Mouse (Mus musculus): Measurements from ENCODE around the gene Olfr92. TPM values are rescaled to one million over a fixed set of nuclear protein-coding genes. Genes with fewer than 3 reads are reported as not detected.
"Not testable (repeated sequence)": the region's sequence is repeated elsewhere in the genome, so short reads cannot be mapped to it uniquely, and the experiment has no call there.

The Olfr92 gene
- polyA plus RNA-seq (2015; fragmentation: Nextera tagmentation; extraction: Ambion mirVana) = not detected in 2 replicates

DNA sequence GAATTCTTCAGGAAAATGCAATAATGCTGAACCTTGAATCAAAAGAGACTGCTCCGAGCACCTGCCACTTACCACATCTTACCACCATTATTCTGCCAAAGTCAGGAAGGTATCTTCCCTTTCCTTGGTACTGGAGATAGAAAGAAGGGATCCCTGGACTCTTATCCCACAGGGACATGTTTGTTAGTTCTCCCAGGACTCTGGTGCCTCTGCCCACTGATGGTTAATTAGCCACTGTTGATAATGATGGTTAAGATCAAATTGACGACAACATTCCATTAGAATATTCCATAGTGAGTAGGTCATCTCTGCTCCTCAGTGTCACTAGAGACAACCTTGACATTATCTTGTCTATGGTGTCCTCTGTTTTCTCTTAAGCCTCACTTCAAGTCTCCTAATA is at the start of gene Olfr92:
Olfr92 (minus strand) TSS at position 101 of the 400 bp plus-strand sequence.
- no peaks in the 10 kb centered on the region for H3K4me1 ChIP-seq (replicated peaks)
- 94% methylated on average over 2 of the region's 2 CpGs for WGBS
- no peak within 1 kb of the TSS for H3K4me3 ChIP-seq
- no peaks in the 10 kb centered on the region for H3K9me3 ChIP-seq
- H3K27ac ChIP-seq (replicated peaks) = no peak within 1 kb of the TSS
- H3K9ac ChIP-seq = no peak within 1 kb of the TSS
- H3K36me3 ChIP-seq = no peaks in the 10 kb centered on the region
- no peak for ATAC-seq (ENCODE audit: low read depth)
- no peaks in the 10 kb centered on the region for H3K27me3 ChIP-seq
- H3K4me2 ChIP-seq = no peak within 1 kb of the TSS

DNA sequence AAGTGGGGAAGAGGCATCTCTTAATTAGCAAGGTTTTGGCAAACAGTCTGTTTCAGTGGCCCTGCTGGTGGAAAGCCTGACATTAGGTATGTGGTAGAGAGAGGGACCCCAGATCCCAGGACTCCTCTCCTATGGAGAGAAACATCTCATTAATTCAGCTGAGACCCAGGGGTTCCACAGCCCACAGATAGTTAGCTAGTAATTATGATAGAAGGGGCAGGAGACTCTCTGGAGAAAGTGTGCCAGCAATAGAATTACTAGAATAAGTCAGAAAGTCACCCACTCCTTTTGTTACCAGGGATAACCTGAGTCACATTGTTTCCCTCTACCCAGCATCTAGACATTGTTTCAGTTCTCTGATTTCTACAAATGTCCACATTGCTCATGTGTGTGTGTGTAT is 41.5 kb upstream of the Olfr92 start, which contains the start of gene Olfr93:
Olfr93 (minus strand) TSS at position 101 of the 400 bp plus-strand sequence.
- no peak within 1 kb of the TSS for H3K9ac ChIP-seq
- H3K4me1 ChIP-seq (replicated peaks) = no peaks in the 10 kb centered on the region
- H3K27ac ChIP-seq (replicated peaks) = no peak within 1 kb of the TSS
- no peak within 1 kb of the TSS for H3K4me3 ChIP-seq
- no peaks in the 10 kb centered on the region for H3K9me3 ChIP-seq
- H3K36me3 ChIP-seq = no peaks in the 10 kb centered on the region
- ATAC-seq (ENCODE audit: low read depth) = no peak
- no peaks in the 10 kb centered on the region for H3K27me3 ChIP-seq
- H3K4me2 ChIP-seq = no peak within 1 kb of the TSS

DNA sequence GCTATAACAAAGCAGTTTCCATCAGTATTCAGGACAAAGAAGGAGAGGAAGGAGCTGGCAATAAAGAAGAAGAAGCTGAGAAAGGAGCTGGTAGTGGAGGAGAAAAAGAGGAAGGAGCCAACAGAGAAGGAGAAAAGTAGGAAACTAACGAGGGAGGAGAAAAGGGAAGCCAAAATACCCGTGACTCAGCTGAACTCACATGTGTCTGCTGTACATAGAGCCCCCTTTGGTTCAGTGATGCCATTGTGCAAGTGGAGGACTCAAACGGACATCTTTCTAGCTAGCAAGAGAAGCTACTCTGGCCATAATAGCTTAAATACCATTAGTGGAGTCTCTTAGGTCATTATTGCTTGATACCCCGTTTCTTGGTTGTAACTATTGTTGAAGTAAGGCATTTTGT is 11.5 kb upstream of the Olfr92 start:
- not testable (repeated sequence) for H3K36me3 ChIP-seq; H3K4me2 ChIP-seq; H3K4me1 ChIP-seq (replicated peaks); H3K4me3 ChIP-seq; H3K27ac ChIP-seq (replicated peaks); H3K9me3 ChIP-seq; H3K27me3 ChIP-seq; ATAC-seq (ENCODE audit: low read depth); H3K9ac ChIP-seq
- WGBS = 79% methylated on average over 4 of the region's 4 CpGs

DNA sequence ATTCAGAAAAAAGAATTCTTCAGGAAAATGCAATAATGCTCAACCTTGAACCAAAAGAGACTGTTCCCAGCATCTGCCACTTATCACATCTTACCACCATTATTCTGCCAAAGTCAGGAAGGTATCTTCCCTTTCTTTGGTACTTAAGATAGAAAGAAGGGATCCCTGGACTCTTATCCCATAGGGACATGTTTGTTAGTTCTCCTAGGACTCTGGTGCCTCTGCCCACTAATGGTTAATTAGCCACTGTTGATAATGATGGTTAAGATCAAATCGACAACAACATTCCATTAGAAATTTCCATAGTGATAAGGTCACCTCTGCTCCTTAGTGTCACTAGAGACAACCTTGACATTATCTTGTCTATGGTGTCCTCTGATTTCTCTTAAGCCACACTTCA is 21.7 kb downstream of the Olfr92 start, which contains the start of gene Olfr91:
Olfr91 (minus strand) TSS at position 101 of the 400 bp plus-strand sequence.
- Histone ChIP-seq H3K4me3 (no peak within 1 kb of the TSS), H3K27me3 (no peaks in the 10 kb centered on the region), H3K4me1 (replicated peaks) (no peaks in the 10 kb centered on the region), H3K9ac (no peak within 1 kb of the TSS), H3K27ac (replicated peaks) (no peak within 1 kb of the TSS), H3K36me3 (no peaks in the 10 kb centered on the region), H3K9me3 (no peaks in the 10 kb centered on the region), H3K4me2 (no peak within 1 kb of the TSS)
- no peak for ATAC-seq (ENCODE audit: low read depth)
- WGBS = 97% methylated on average over 1 of the region's 1 CpGs

DNA sequence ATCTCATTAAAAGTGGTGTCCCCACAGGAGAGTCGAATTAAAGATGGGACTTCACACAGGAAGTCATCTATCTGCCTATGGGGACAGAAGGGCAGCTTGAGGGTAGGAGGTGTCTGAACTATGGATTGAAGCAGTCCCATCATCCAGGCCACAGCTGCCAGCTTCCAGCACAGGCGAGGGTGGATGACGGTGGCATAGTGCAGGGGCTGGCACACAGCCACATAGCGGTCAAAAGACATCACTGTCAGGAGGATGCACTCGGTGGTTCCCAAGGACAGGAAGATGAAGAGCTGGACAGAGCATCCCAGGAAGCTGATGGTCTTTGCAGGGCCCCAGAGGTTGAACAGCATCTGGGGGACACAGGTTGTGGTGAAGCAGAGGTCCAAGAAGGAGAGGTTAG is 26.6 kb downstream of the Olfr92 start:
- no peaks in the 10 kb centered on the region for H3K9me3 ChIP-seq

DNA sequence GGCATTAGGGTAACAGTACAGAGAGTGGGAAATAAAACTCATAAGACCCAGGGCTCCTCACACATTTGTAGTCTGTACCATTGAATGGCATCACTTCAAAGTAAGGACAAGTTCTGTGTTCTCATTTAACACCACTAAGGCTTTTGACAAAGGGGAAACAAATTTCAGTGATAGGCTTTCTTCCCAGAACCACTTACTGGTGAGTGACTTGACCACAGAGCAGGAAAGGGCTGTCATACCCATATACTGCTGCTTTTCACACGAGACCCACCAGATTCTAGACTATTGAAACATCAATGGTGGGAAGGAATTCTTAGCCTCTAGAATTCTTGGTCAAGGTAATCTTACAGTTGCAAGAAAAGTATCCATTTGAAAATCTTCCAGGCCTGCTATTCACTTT is 27.7 kb downstream of the Olfr92 start:
- Histone ChIP-seq H3K9ac (no peak overlapping the region), H3K27ac (replicated peaks) (no peak overlapping the region), H3K4me1 (replicated peaks) (no peaks in the 10 kb centered on the region), H3K27me3 (no peaks in the 10 kb centered on the region), H3K4me3 (no peak overlapping the region), H3K9me3 (no peaks in the 10 kb centered on the region), H3K36me3 (no peaks in the 10 kb centered on the region), H3K4me2 (no peak overlapping the region)
- WGBS = 84% methylated on average over 1 of the region's 1 CpGs
- no peak for ATAC-seq (ENCODE audit: low read depth)

More for the DNA sequence above, 26.6 kb downstream of the Olfr92 start:
- H3K4me1 ChIP-seq (replicated peaks) = no peaks in the 10 kb centered on the region
- no peak overlapping the region for H3K27ac ChIP-seq (replicated peaks)
- H3K4me3 ChIP-seq = no peak overlapping the region
- no peak overlapping the region for H3K4me2 ChIP-seq
- no peak for ATAC-seq (ENCODE audit: low read depth)
- no peaks in the 10 kb centered on the region for H3K27me3 ChIP-seq
- no peak overlapping the region for H3K9ac ChIP-seq
- no peaks in the 10 kb centered on the region for H3K36me3 ChIP-seq
- WGBS = 85% methylated on average over 5 of the region's 5 CpGs

DNA sequence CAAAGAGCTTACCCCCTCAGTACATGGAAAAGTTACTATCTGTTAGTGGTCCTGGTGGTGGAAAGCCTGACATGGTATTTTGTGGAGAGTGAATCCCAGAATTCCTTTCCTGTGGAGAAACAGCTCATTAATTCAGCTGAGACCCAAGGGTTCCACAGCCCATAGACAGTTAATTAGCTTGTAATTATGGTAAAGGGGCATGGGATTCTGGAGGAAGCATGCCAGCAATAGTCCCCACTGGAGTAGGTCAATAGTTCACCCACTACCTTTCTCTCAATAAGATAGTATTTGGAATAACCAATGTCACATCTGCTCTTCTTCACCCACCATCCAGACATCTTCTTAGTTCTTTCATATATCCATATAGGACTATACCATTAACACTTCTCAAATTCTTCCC is 31.5 kb downstream of the Olfr92 start, which contains the start of gene Olfr90:
Olfr90 (minus strand) TSS at position 101 of the 400 bp plus-strand sequence.
- no peak for ATAC-seq (ENCODE audit: low read depth)
- Histone ChIP-seq H3K4me1 (replicated peaks) (no peaks in the 10 kb centered on the region), H3K4me3 (no peak within 1 kb of the TSS), H3K9me3 (no peaks in the 10 kb centered on the region), H3K4me2 (no peak within 1 kb of the TSS), H3K27ac (replicated peaks) (no peak within 1 kb of the TSS), H3K36me3 (no peaks in the 10 kb centered on the region), H3K27me3 (no peaks in the 10 kb centered on the region), H3K9ac (no peak within 1 kb of the TSS)

DNA sequence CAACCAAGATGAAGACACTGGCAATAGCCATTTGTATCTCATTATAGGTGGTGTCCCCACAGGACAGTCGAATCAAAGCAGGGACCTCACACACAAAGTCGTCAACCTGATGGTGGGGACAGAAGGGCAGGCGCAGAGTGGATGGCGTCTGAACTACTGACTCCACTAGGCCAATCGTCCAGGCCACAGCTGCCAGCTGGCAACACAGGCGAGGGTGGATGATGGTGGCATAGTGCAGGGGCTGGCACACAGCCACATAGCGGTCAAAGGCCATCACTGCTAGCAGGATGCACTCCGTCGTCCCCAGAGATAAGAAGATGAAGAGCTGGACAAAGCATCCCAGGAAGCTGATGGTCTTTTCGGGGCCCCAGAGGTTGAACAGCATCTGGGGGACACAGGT is 34.3 kb downstream of the Olfr92 start:
- H3K9ac ChIP-seq = no peak overlapping the region
- no peak overlapping the region for H3K4me3 ChIP-seq
- no peak for ATAC-seq (ENCODE audit: low read depth)
- no peaks in the 10 kb centered on the region for H3K36me3 ChIP-seq
- no peaks in the 10 kb centered on the region for H3K4me1 ChIP-seq (replicated peaks)
- no peak overlapping the region for H3K4me2 ChIP-seq
- WGBS = 82% methylated on average over 10 of the region's 10 CpGs
- H3K9me3 ChIP-seq = no peaks in the 10 kb centered on the region
- H3K27ac ChIP-seq (replicated peaks) = no peak overlapping the region
- no peaks in the 10 kb centered on the region for H3K27me3 ChIP-seq

DNA sequence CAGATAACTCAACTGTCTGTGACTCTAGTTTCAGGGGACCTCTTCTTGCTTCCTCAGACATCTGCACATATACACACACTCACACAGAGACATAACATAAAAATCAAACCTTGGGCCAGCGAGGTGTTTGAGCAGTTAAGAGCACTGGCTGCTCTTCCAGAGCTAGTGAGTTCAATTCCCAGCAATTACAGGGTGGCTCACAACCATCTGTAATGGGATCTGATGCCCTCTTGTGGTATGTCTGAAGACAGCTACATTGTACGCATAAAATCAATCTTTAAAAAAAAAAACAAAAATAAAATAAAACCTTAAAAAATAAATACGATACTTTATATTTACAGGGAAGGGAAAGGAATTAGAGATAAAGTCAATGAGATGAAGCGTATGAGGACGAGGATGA is 35.3 kb downstream of the Olfr92 start:
- no peak overlapping the region for H3K4me2 ChIP-seq
- peaks cover 6% of the 10 kb centered on the region for H3K4me1 ChIP-seq (replicated peaks)
- H3K27ac ChIP-seq (replicated peaks) = no peak overlapping the region
- no peaks in the 10 kb centered on the region for H3K9me3 ChIP-seq
- no peak overlapping the region for H3K4me3 ChIP-seq
- H3K36me3 ChIP-seq = no peaks in the 10 kb centered on the region
- H3K9ac ChIP-seq = no peak overlapping the region
- WGBS = 69% methylated on average over 5 of the region's 5 CpGs
- no peak for ATAC-seq (ENCODE audit: low read depth)
- H3K27me3 ChIP-seq = no peaks in the 10 kb centered on the region

DNA sequence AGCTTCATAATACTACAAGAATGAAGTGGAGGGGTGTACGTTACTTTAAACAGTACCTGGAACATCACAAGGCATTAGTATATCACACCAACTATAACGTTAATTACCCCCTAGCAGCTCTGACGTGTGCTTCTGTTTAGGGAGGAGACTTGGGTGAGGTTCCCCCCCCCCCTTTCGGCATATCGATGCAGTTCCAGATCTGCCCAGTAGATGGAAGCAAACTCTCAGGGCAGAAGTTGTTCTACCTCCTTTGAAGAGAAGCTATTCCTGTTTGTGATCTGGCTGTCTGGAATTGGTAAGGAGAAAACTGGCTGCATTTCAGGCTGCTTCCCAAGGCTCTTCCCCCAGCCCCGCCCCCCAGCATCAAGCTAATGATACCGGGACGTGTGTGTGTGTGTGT is 36.6 kb downstream of the Olfr92 start:
- H3K27ac ChIP-seq (replicated peaks) = no peak overlapping the region
- no peaks in the 10 kb centered on the region for H3K27me3 ChIP-seq
- peaks cover 17% of the 10 kb centered on the region for H3K4me1 ChIP-seq (replicated peaks)
- H3K36me3 ChIP-seq = no peaks in the 10 kb centered on the region
- H3K9me3 ChIP-seq = no peaks in the 10 kb centered on the region
- H3K4me2 ChIP-seq = no peak overlapping the region
- 5% methylated on average over 8 of the region's 8 CpGs for WGBS
- no peak overlapping the region for H3K9ac ChIP-seq
- no peak overlapping the region for H3K4me3 ChIP-seq
- peak; percentile 48 for ATAC-seq (ENCODE audit: low read depth)

DNA sequence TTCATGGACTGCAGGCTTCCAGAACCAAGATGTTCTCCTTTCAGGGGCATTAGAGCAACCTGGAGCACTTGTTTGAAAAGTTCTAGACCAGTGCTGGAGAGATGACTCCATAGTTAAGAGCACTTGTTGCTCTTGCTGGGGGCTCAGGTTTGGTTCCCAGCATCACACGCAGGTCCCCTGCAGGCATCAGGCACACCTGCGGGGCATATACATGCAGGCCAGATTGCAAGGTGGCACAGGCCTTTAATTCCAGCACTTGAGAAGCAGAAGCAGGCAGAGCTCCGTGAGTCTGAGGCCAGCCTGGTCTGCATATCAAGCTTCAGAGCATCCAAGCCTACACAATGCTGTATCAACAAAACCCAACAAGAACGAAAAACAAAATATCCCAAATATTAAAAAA is 38.2 kb downstream of the Olfr92 start:
- Histone ChIP-seq H3K9ac (no peak overlapping the region), H3K4me2 (no peak overlapping the region), H3K9me3 (no peaks in the 10 kb centered on the region), H3K36me3 (peaks cover 4% of the 10 kb centered on the region; the same call in 1 of the 2 replicates), H3K4me3 (no peak overlapping the region), H3K27ac (replicated peaks) (no peak overlapping the region), H3K27me3 (no peaks in the 10 kb centered on the region), H3K4me1 (replicated peaks) (peaks cover 17% of the 10 kb centered on the region)
- 91% methylated on average over 4 of the region's 4 CpGs for WGBS
- no peak for ATAC-seq (ENCODE audit: low read depth)

DNA sequence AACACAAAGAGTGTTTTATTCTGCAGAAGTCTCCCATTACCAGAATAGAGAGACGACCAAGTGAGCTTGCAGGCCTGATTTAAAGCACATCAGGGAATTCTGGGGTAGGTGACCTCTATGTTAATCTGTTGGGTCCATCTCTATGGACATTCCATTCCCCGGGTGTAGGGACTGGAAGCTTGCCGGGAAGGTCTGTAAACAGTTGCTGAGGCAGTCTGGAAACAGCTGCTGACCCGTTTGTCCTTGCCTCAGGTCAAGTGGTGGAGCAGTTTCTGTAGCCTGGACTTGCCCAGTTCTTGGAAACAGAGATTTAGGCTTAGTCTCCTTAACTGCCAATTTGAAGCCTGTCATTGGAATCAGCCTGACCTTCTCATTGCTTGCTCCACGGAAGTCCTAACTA is 39.8 kb downstream of the Olfr92 start:
- no peak overlapping the region for H3K4me2 ChIP-seq

DNA sequence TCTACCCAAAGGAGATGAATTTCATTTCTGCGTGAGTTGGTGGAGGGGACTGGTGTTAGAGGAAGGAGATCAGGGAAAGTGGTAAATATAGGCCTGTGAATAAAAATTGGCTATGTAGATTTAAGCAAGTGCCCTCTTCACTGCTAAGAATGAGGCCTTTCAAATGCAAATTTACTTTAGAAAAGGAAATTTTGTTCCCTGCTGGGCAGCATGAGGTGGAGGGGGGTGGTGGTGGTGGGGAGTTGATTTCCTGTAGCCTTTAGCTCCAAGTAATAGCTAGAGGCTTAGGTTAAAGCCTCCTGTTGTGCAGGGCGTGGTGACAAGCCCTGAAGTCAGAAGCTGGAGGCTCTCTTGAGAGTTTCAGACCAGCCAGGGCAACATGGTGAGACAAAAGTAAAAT is 40.9 kb downstream of the Olfr92 start:
- Histone ChIP-seq H3K4me3 (no peak overlapping the region), H3K9ac (no peak overlapping the region), H3K36me3 (peaks cover 31% of the 10 kb centered on the region), H3K27ac (replicated peaks) (no peak overlapping the region), H3K4me2 (peak overlapping the region; percentile 6; the same call in 1 of the 2 replicates), H3K27me3 (no peaks in the 10 kb centered on the region), H3K9me3 (no peaks in the 10 kb centered on the region), H3K4me1 (replicated peaks) (peaks cover 17% of the 10 kb centered on the region)
- 7% methylated on average over 2 of the region's 2 CpGs for WGBS
- ATAC-seq (ENCODE audit: low read depth) = peak; percentile 10; the same call in 1 of the 2 replicates

More for the DNA sequence above, 39.8 kb downstream of the Olfr92 start:
- Histone ChIP-seq H3K36me3 (peaks cover 20% of the 10 kb centered on the region), H3K9me3 (no peaks in the 10 kb centered on the region), H3K27ac (replicated peaks) (no peak overlapping the region), H3K9ac (no peak overlapping the region), H3K27me3 (no peaks in the 10 kb centered on the region), H3K4me3 (no peak overlapping the region), H3K4me1 (replicated peaks) (peaks cover 17% of the 10 kb centered on the region)
- 21% methylated on average over 5 of the region's 5 CpGs for WGBS
- ATAC-seq (ENCODE audit: low read depth) = no peak

Measured in neural tube, embryonic 13.5 days (tissue).